Mouse (Mus musculus): ENCODE measurements around the gene Pex14. TPM values are rescaled to one million over a fixed set of nuclear protein-coding genes. Genes with fewer than 3 reads are reported as not detected.

Gene Pex14
- polyA plus RNA-seq, 1 experiment from 2014 or later: 43.7 TPM

GRCm38 (mm10) chr4:149019456-149019855 lies 80.2 kb downstream of the Pex14 start:
- Histone ChIP-seq H3K27ac (ENCODE audit: low read depth) (peak overlapping the region; percentile 26), H3K27me3 (ENCODE audit: insufficient read depth, low read length) (no peaks in the 10 kb centered on the region), H3K4me2 (no peak overlapping the region), H3K4me3 (ENCODE audit: low read depth, low read length) (no peak overlapping the region), H3K9ac (no peak overlapping the region), H3K36me3 (ENCODE audit: insufficient read depth) (no peaks in the 10 kb centered on the region), H3K4me1 (ENCODE audit: insufficient read depth) (peaks cover 8% of the 10 kb centered on the region; the same call in 1 of the 2 replicates), H3K9me3 (ENCODE audit: low read depth, low read length) (no peaks in the 10 kb centered on the region)
- DNase-seq (peak; percentile 81), ATAC-seq (ENCODE audit: insufficient read depth) (peak; percentile 85)
- no peak for TF ChIP-seq CTCF (IDR thresholded peaks at IDR 0.05; ENCODE audit: low read depth)
- WGBS: 37% methylated on average over 6 of the region's 6 CpGs

- DNase-seq (no peak), ATAC-seq (ENCODE audit: insufficient read depth) (no peak)
- no peak for TF ChIP-seq CTCF (IDR thresholded peaks at IDR 0.05; ENCODE audit: low read depth)
- Histone ChIP-seq H3K27ac (ENCODE audit: low read depth) (no peak overlapping the region), H3K9ac (no peak overlapping the region), H3K4me3 (ENCODE audit: low read depth, low read length) (no peak overlapping the region), H3K4me2 (no peak overlapping the region), H3K4me1 (ENCODE audit: insufficient read depth) (no peaks in the 10 kb centered on the region), H3K9me3 (ENCODE audit: low read depth, low read length) (no peaks in the 10 kb centered on the region), H3K27me3 (ENCODE audit: insufficient read depth, low read length) (no peaks in the 10 kb centered on the region), H3K36me3 (ENCODE audit: insufficient read depth) (no peaks in the 10 kb centered on the region)
- WGBS: 85% methylated on average over 6 of the region's 6 CpGs
Measured at GRCm38 (mm10) chr4:149006756-149007155, 92.9 kb downstream of the Pex14 start.

- Histone ChIP-seq H3K27ac (ENCODE audit: low read depth) (no peak overlapping the region), H3K9me3 (ENCODE audit: low read depth, low read length) (no peaks in the 10 kb centered on the region), H3K9ac (no peak overlapping the region), H3K4me3 (ENCODE audit: low read depth, low read length) (no peak overlapping the region), H3K36me3 (ENCODE audit: insufficient read depth) (no peaks in the 10 kb centered on the region), H3K4me2 (no peak overlapping the region), H3K4me1 (ENCODE audit: insufficient read depth) (no peaks in the 10 kb centered on the region), H3K27me3 (ENCODE audit: insufficient read depth, low read length) (no peaks in the 10 kb centered on the region)
- WGBS: 95% methylated on average over 3 of the region's 3 CpGs
- DNase-seq (no peak), ATAC-seq (ENCODE audit: insufficient read depth) (no peak)
- TF ChIP-seq CTCF (IDR thresholded peaks at IDR 0.05; ENCODE audit: low read depth): no peak
Measured at GRCm38 (mm10) chr4:149006107-149006506, 93.6 kb downstream of the Pex14 start.

GRCm38 (mm10) chr4:149002441-149003093 lies 97.1 kb downstream of the Pex14 start:
- DNase-seq (peak; percentile 32), ATAC-seq (ENCODE audit: insufficient read depth) (peak; percentile 49; the same call in 1 of the 2 replicates)
- no peak for TF ChIP-seq CTCF (IDR thresholded peaks at IDR 0.05; ENCODE audit: low read depth)
- no peak overlapping the region for H3K4me3 ChIP-seq (ENCODE audit: low read depth, low read length)
- no peaks in the 10 kb centered on the region for H3K4me1 ChIP-seq (ENCODE audit: insufficient read depth)
- H3K27ac ChIP-seq (ENCODE audit: low read depth): no peak overlapping the region
- peaks cover 5% of the 10 kb centered on the region; the same call in 1 of the 2 replicates for H3K36me3 ChIP-seq (ENCODE audit: insufficient read depth)
- H3K27me3 ChIP-seq (ENCODE audit: insufficient read depth, low read length): no peaks in the 10 kb centered on the region
- H3K9ac ChIP-seq: no peak overlapping the region
- 81% methylated on average over 11 of the region's 11 CpGs for WGBS
- H3K4me2 ChIP-seq: no peak overlapping the region
- no peaks in the 10 kb centered on the region for H3K9me3 ChIP-seq (ENCODE audit: low read depth, low read length)

- H3K9me3 ChIP-seq (ENCODE audit: low read depth, low read length): no peaks in the 10 kb centered on the region
- H3K4me2 ChIP-seq: no peak overlapping the region
- WGBS: 69% methylated on average over 5 of the region's 5 CpGs
- no peak overlapping the region for H3K9ac ChIP-seq
- no peak overlapping the region for H3K27ac ChIP-seq (ENCODE audit: low read depth)
- H3K4me3 ChIP-seq (ENCODE audit: low read depth, low read length): no peak overlapping the region
- peaks cover 5% of the 10 kb centered on the region; the same call in 1 of the 2 replicates for H3K36me3 ChIP-seq (ENCODE audit: insufficient read depth)
- no peak for ATAC-seq (ENCODE audit: insufficient read depth)
- H3K27me3 ChIP-seq (ENCODE audit: insufficient read depth, low read length): no peaks in the 10 kb centered on the region
- DNase-seq: no peak
- TF ChIP-seq CTCF (IDR thresholded peaks at IDR 0.05; ENCODE audit: low read depth): no peak
- no peaks in the 10 kb centered on the region for H3K4me1 ChIP-seq (ENCODE audit: insufficient read depth)
Measured at GRCm38 (mm10) chr4:149001515-149001914, 98.2 kb downstream of the Pex14 start.

- no peaks in the 10 kb centered on the region for H3K27me3 ChIP-seq (ENCODE audit: insufficient read depth, low read length)
- no peaks in the 10 kb centered on the region for H3K9me3 ChIP-seq (ENCODE audit: low read depth, low read length)
- 87% methylated on average over 6 of the region's 6 CpGs for WGBS
- H3K27ac ChIP-seq (ENCODE audit: low read depth): no peak overlapping the region
- ATAC-seq (ENCODE audit: insufficient read depth): no peak
- peaks cover 5% of the 10 kb centered on the region; the same call in 1 of the 2 replicates for H3K36me3 ChIP-seq (ENCODE audit: insufficient read depth)
- no peak overlapping the region for H3K9ac ChIP-seq
- no peak overlapping the region for H3K4me3 ChIP-seq (ENCODE audit: low read depth, low read length)
- no peaks in the 10 kb centered on the region for H3K4me1 ChIP-seq (ENCODE audit: insufficient read depth)
- H3K4me2 ChIP-seq: no peak overlapping the region
- no peak for DNase-seq
- TF ChIP-seq CTCF (IDR thresholded peaks at IDR 0.05; ENCODE audit: low read depth): no peak
Measured at GRCm38 (mm10) chr4:149000746-149001145, 98.9 kb downstream of the Pex14 start.

GRCm38 (mm10) chr4:148993948-148994347 lies 105.7 kb downstream of the Pex14 start:
- no peak overlapping the region for H3K4me3 ChIP-seq (ENCODE audit: low read depth, low read length)
- H3K9me3 ChIP-seq (ENCODE audit: low read depth, low read length): no peaks in the 10 kb centered on the region
- DNase-seq (peak; percentile 37), ATAC-seq (ENCODE audit: insufficient read depth) (no peak)
- H3K9ac ChIP-seq: no peak overlapping the region
- no peak for TF ChIP-seq CTCF (IDR thresholded peaks at IDR 0.05; ENCODE audit: low read depth)
- no peak overlapping the region for H3K27ac ChIP-seq (ENCODE audit: low read depth)
- H3K36me3 ChIP-seq (ENCODE audit: insufficient read depth): peaks cover 5% of the 10 kb centered on the region; the same call in 1 of the 2 replicates
- H3K4me2 ChIP-seq: no peak overlapping the region
- H3K27me3 ChIP-seq (ENCODE audit: insufficient read depth, low read length): no peaks in the 10 kb centered on the region
- H3K4me1 ChIP-seq (ENCODE audit: insufficient read depth): no peaks in the 10 kb centered on the region
- 65% methylated on average over 5 of the region's 5 CpGs for WGBS

Measured in lung, embryonic 14.5 days (tissue).